Mouse (Mus musculus) liver, embryonic 16.5 days (tissue): ENCODE measurements at regions not wholly inside any gene's neighbourhood (a gene's known extent, or its start where the extent isn't known, plus 50 kb on each side); places are given as distances from the start of the nearest gene placed in this dataset.

Experiments used
- ATAC-seq: fragments of 200-750 bp; cut with Nextera tagmentation; 2 replicates; pipeline ENCODE4 v1.8.0; 2017; ENCODE audit warnings: low read depth, mild to moderate bottlenecking, moderate number of reproducible peaks, moderate library complexity
- H3K27ac ChIP-seq: fragments of 300-500 bp; sonication (generic); 2 replicates; pipeline ENCODE4 v1.5.1; 2014; ENCODE audit warnings: mild to moderate bottlenecking, low read length
- H3K27me3 ChIP-seq: fragments of 300-500 bp; sonication (generic); 2 replicates; pipeline ENCODE4 v1.6.1; 2014; ENCODE audit warnings: low read depth, low read length, mixed read lengths; ENCODE audit not compliant: control insufficient read depth, insufficient read depth
- H3K36me3 ChIP-seq: fragments of 300-500 bp; sonication (generic); 2 replicates; pipeline ENCODE4 v1.6.1; 2014; ENCODE audit warnings: mild to moderate bottlenecking; ENCODE audit not compliant: control insufficient read depth, insufficient read depth
- H3K4me1 ChIP-seq: fragments of 300-500 bp; sonication (generic); 2 replicates; pipeline ENCODE4 v1.6.1; 2014; ENCODE audit warnings: low read depth, low read length, mixed read lengths; ENCODE audit not compliant: control insufficient read depth
- H3K4me2 ChIP-seq: fragments of 300-500 bp; sonication (generic); 2 replicates; pipeline ENCODE4 v1.6.1; 2014; ENCODE audit warnings: low read depth, low read length, mixed read lengths
- H3K4me3 ChIP-seq: fragments of 300-500 bp; sonication (generic); 2 replicates; pipeline ENCODE4 v1.5.1; 2014; ENCODE audit warnings: low read depth, mild to moderate bottlenecking, low read length
- H3K9ac ChIP-seq: fragments of 300-500 bp; sonication (generic); 2 replicates; pipeline ENCODE4 v1.6.1; 2014; ENCODE audit warnings: low read depth, low read length
- H3K9me3 ChIP-seq: fragments of 300-500 bp; sonication (generic); replicated peaks from 2 replicates; pipeline ENCODE4 v1.6.1; 2016; ENCODE audit warnings: low read length; ENCODE audit not compliant: control insufficient read depth
- WGBS: fragments of 180-500 bp; shearing (Covaris S2); extraction: QIAGEN DNeasy Blood & Tissue Kit; methylation state at CpG from one replicate; pipeline ENCODE4 v1.1.7; 2014; ENCODE audit not compliant: insufficient replicate concordance; 5-methylcytosine and 5-hydroxymethylcytosine counted together

GRCm38 (mm10) chr2:19743467-19743866 lies 85.9 kb downstream of the Otud1 start:
- no peaks in the 10 kb centered on the region for H3K4me1 ChIP-seq
- WGBS = 78% methylated on average over 4 of the region's 4 CpGs
- H3K9me3 ChIP-seq = no peaks in the 10 kb centered on the region
- H3K27me3 ChIP-seq = no peaks in the 10 kb centered on the region
- no peak overlapping the region for H3K27ac ChIP-seq
- no peak overlapping the region for H3K4me2 ChIP-seq
- no peaks in the 10 kb centered on the region for H3K36me3 ChIP-seq
- H3K9ac ChIP-seq = no peak overlapping the region
- no peak for ATAC-seq
- no peak overlapping the region for H3K4me3 ChIP-seq

GRCm38 (mm10) chr2:19744986-19745660 lies 87.6 kb downstream of the Otud1 start:
- Histone ChIP-seq H3K4me1 (no peaks in the 10 kb centered on the region), H3K9me3 (no peaks in the 10 kb centered on the region), H3K36me3 (no peaks in the 10 kb centered on the region), H3K9ac (no peak overlapping the region), H3K27me3 (no peaks in the 10 kb centered on the region), H3K4me2 (no peak overlapping the region), H3K4me3 (no peak overlapping the region), H3K27ac (no peak overlapping the region)
- 67% methylated on average over 2 of the region's 2 CpGs for WGBS
- ATAC-seq = peak; percentile 64; the same call in 1 of the 2 replicates

- Histone ChIP-seq H3K4me1 (no peaks in the 10 kb centered on the region), H3K36me3 (no peaks in the 10 kb centered on the region), H3K27ac (no peak overlapping the region), H3K4me3 (no peak overlapping the region), H3K4me2 (no peak overlapping the region), H3K27me3 (no peaks in the 10 kb centered on the region), H3K9ac (no peak overlapping the region), H3K9me3 (no peaks in the 10 kb centered on the region)
- WGBS = 72% methylated on average over 11 of the region's 11 CpGs
- no peak for ATAC-seq
These were observed 95.2 kb downstream of the Otud1 start for GRCm38 (mm10) chr2:19752753-19753152.

GRCm38 (mm10) chr2:19753479-19753878 lies 95.9 kb downstream of the Otud1 start:
- Histone ChIP-seq H3K27me3 (no peaks in the 10 kb centered on the region), H3K36me3 (no peaks in the 10 kb centered on the region), H3K4me1 (no peaks in the 10 kb centered on the region), H3K9ac (no peak overlapping the region), H3K4me2 (no peak overlapping the region), H3K27ac (no peak overlapping the region), H3K4me3 (no peak overlapping the region), H3K9me3 (no peaks in the 10 kb centered on the region)
- ATAC-seq = no peak

GRCm38 (mm10) chr2:19757910-19758309 lies 100.4 kb downstream of the Otud1 start:
- no peak overlapping the region for H3K4me2 ChIP-seq
- H3K27ac ChIP-seq = no peak overlapping the region
- WGBS = 63% methylated on average over 4 of the region's 4 CpGs
- H3K4me3 ChIP-seq = no peak overlapping the region
- ATAC-seq = no peak
- H3K9ac ChIP-seq = no peak overlapping the region
- no peaks in the 10 kb centered on the region for H3K4me1 ChIP-seq
- no peaks in the 10 kb centered on the region for H3K27me3 ChIP-seq
- no peaks in the 10 kb centered on the region for H3K36me3 ChIP-seq
- H3K9me3 ChIP-seq = no peaks in the 10 kb centered on the region

GRCm38 (mm10) chr2:19759169-19759568 lies 101.6 kb downstream of the Otud1 start:
- ATAC-seq = no peak
- no peaks in the 10 kb centered on the region for H3K9me3 ChIP-seq
- H3K9ac ChIP-seq = no peak overlapping the region
- no peak overlapping the region for H3K4me3 ChIP-seq
- no peak overlapping the region for H3K4me2 ChIP-seq
- 12% methylated on average over 2 of the region's 2 CpGs for WGBS
- H3K27ac ChIP-seq = no peak overlapping the region
- H3K27me3 ChIP-seq = no peaks in the 10 kb centered on the region
- H3K36me3 ChIP-seq = no peaks in the 10 kb centered on the region
- H3K4me1 ChIP-seq = no peaks in the 10 kb centered on the region

GRCm38 (mm10) chr2:19759577-19759976 lies 102.0 kb downstream of the Otud1 start:
- no peak overlapping the region for H3K4me2 ChIP-seq
- H3K4me1 ChIP-seq = no peaks in the 10 kb centered on the region
- no peak overlapping the region for H3K4me3 ChIP-seq
- H3K9me3 ChIP-seq = no peaks in the 10 kb centered on the region
- WGBS = 53% methylated on average over 5 of the region's 6 CpGs
- no peak overlapping the region for H3K27ac ChIP-seq
- ATAC-seq = no peak
- H3K9ac ChIP-seq = no peak overlapping the region
- H3K27me3 ChIP-seq = no peaks in the 10 kb centered on the region
- no peaks in the 10 kb centered on the region for H3K36me3 ChIP-seq

GRCm38 (mm10) chr2:19762996-19763395 lies 105.4 kb downstream of the Otud1 start:
- Histone ChIP-seq H3K9me3 (no peaks in the 10 kb centered on the region), H3K36me3 (no peaks in the 10 kb centered on the region), H3K27ac (no peak overlapping the region), H3K4me1 (no peaks in the 10 kb centered on the region), H3K4me2 (no peak overlapping the region), H3K4me3 (no peak overlapping the region), H3K27me3 (no peaks in the 10 kb centered on the region), H3K9ac (no peak overlapping the region)
- ATAC-seq = no peak
- WGBS = 48% methylated on average over 3 of the region's 3 CpGs

GRCm38 (mm10) chr2:19784913-19785312 lies 124.7 kb upstream of the Etl4 start:
- no peak overlapping the region for H3K4me2 ChIP-seq
- no peaks in the 10 kb centered on the region for H3K9me3 ChIP-seq
- H3K4me3 ChIP-seq = no peak overlapping the region
- H3K36me3 ChIP-seq = no peaks in the 10 kb centered on the region
- ATAC-seq = no peak
- no peaks in the 10 kb centered on the region for H3K27me3 ChIP-seq
- no peak overlapping the region for H3K9ac ChIP-seq
- 74% methylated on average over 2 of the region's 2 CpGs for whole genome bisulfite sequencing
- H3K27ac ChIP-seq = no peak overlapping the region
- no peaks in the 10 kb centered on the region for H3K4me1 ChIP-seq
